Mouse (Mus musculus): ENCODE results near the gene Caln1. TPM values are rescaled to one million over a fixed set of nuclear protein-coding genes. Genes with fewer than 3 reads are reported as not detected.

Gene Caln1
- total RNA-seq, 1 experiment, result not detected

DNA sequence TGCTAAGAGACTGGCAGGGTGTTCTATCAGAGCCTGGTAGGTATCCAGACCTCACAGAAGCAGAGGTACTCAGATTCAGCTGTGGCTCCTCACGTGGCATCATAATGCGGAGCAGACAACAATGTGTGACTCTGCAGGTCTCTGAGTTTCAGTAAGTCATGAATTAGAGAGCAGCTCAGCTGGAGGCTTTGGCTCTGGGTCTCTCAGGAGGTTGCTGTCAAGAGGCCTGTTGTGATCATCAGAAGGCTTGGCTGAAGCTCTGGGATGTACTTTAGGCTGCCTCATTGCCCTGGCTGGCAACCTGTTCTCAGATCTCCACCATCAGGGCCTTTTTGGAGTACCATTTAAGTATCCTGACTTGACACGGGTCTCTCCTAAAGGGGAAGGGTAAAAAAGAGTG lies 303.8 kb downstream of the Caln1 start:
- in situ Hi-C loops (cut with MboI; ENCODE audit: low sequenced_read_pairs in 2 of 2, unreplicated experiment in 2 of 2), result no loop called here
- Histone ChIP-seq H3K9ac (ENCODE audit: insufficient read depth, low read depth, low read length, poor library complexity, severe bottlenecking) (no peak overlapping the region), H3K4me1 (ENCODE audit: control insufficient read depth in 2 of 2, insufficient read depth in 2 of 2, low read length in 2 of 2, poor library complexity in 1 of 2) (no peaks in the 10 kb centered on the region), H3K4me3 (ENCODE audit: insufficient read depth in 1 of 2, low read depth in 1 of 2, low read length in 2 of 2, poor library complexity in 1 of 2, severe bottlenecking in 1 of 2) (no peak overlapping the region), H3K36me3 (ENCODE audit: control insufficient read depth, insufficient read depth, low read length, poor library complexity, severe bottlenecking) (no peaks in the 10 kb centered on the region), H3K27ac (ENCODE audit: insufficient read depth, low read depth, low read length, poor library complexity, severe bottlenecking) (no peak overlapping the region), H3K9me3 (ENCODE audit: control insufficient read depth, insufficient read depth, low read depth, low read length) (no peaks in the 10 kb centered on the region)
- no peak for DNase-seq (ENCODE audit: low read depth, low spot score)
- TF ChIP-seq CHD2 (IDR thresholded peaks at IDR 0.05; ENCODE audit: low read depth, low read length) (no peak), HCFC1 (IDR thresholded peaks at IDR 0.05; ENCODE audit: borderline replicate concordance, insufficient read depth, low read length) (no peak), MAFK (IDR thresholded peaks at IDR 0.05; ENCODE audit: insufficient read depth, low read depth, low read length) (no peak), ZC3H11A (IDR thresholded peaks at IDR 0.05; ENCODE audit: borderline replicate concordance, low read depth, low read length) (no peak), ZNF384 (IDR thresholded peaks at IDR 0.05; ENCODE audit: low read depth, low read length) (no peak)

DNA sequence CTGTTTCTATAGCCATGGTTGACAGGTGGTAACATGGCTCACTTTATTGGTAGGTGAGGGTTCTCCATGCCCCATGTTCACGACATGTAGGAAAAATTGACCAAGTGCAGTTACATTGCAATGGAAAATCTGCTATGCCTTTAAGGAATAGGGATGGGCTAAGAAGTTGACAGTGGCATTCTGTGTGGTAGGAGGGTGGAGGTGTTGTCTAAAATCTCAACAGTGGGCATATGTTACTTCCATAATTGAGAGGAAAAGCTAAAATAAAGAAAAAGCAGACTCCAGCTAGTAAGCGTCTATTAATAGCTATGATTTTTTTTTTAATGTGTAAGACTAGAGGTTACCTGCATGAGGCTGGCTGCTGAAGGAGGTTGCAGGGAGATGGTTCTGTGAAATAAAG lies 308.6 kb downstream of the Caln1 start:
- no peak overlapping the region for H3K27ac ChIP-seq (ENCODE audit: insufficient read depth, low read depth, low read length, poor library complexity, severe bottlenecking)
- no peaks in the 10 kb centered on the region for H3K4me1 ChIP-seq (ENCODE audit: control insufficient read depth in 2 of 2, insufficient read depth in 2 of 2, low read length in 2 of 2, poor library complexity in 1 of 2)
- no peak overlapping the region for H3K9ac ChIP-seq (ENCODE audit: insufficient read depth, low read depth, low read length, poor library complexity, severe bottlenecking)
- H3K36me3 ChIP-seq (ENCODE audit: control insufficient read depth, insufficient read depth, low read length, poor library complexity, severe bottlenecking), result no peaks in the 10 kb centered on the region
- in situ Hi-C loops (cut with MboI; ENCODE audit: low sequenced_read_pairs in 2 of 2, unreplicated experiment in 2 of 2), result no loop called here
- no peak for TF ChIP-seq MAFK (IDR thresholded peaks at IDR 0.05; ENCODE audit: insufficient read depth, low read depth, low read length)
- no peak for TF ChIP-seq HCFC1 (IDR thresholded peaks at IDR 0.05; ENCODE audit: borderline replicate concordance, insufficient read depth, low read length)
- TF ChIP-seq ZNF384 (IDR thresholded peaks at IDR 0.05; ENCODE audit: low read depth, low read length), result no peak
- TF ChIP-seq CHD2 (IDR thresholded peaks at IDR 0.05; ENCODE audit: low read depth, low read length), result no peak
- no peak for TF ChIP-seq ZC3H11A (IDR thresholded peaks at IDR 0.05; ENCODE audit: borderline replicate concordance, low read depth, low read length)
- no peak for DNase-seq (ENCODE audit: low read depth, low spot score)
- no peak overlapping the region for H3K4me3 ChIP-seq (ENCODE audit: insufficient read depth in 1 of 2, low read depth in 1 of 2, low read length in 2 of 2, poor library complexity in 1 of 2, severe bottlenecking in 1 of 2)
- no peaks in the 10 kb centered on the region for H3K9me3 ChIP-seq (ENCODE audit: control insufficient read depth, insufficient read depth, low read depth, low read length)

DNA sequence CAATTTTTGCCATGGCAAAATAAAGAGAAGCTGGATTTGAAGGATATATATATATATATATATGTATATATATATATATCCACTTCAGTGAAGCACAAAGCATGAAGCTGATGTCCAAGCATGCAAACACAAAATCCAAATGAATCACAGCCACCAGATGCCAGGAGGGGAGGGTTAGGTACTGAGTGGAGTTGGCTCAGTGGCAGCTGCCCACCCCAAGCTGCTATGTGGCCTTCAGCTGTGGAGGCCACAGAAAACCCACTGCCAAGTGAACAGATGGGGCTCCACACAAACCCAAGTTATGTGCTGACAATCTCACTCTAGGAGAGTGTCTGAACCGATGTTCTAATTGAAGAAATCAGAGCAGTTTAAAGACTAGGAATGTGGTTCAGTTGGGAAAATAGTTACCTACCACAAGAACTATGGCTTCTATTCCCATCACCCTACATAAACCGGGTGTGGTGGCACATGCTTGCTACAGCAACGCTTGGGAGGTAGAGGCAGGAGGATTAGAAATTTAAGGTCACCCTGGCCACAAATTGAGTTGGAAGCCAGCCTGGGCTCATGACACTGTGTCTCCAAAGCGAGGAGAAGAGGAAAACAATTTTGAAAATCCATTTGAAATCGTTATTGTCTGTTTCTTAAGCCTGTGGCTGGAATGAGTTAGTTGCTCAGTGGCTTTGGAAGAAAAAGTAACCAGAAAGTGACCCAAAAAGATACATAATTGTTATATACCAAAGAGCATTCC lies 316.8 kb downstream of the Caln1 start:
- TF ChIP-seq ZC3H11A (IDR thresholded peaks at IDR 0.05; ENCODE audit: borderline replicate concordance, low read depth, low read length), result no peak
- no peak for TF ChIP-seq ZNF384 (IDR thresholded peaks at IDR 0.05; ENCODE audit: low read depth, low read length)
- no peak for TF ChIP-seq MAFK (IDR thresholded peaks at IDR 0.05; ENCODE audit: insufficient read depth, low read depth, low read length)
- TF ChIP-seq CHD2 (IDR thresholded peaks at IDR 0.05; ENCODE audit: low read depth, low read length), result no peak
- no peak for TF ChIP-seq HCFC1 (IDR thresholded peaks at IDR 0.05; ENCODE audit: borderline replicate concordance, insufficient read depth, low read length)
- Histone ChIP-seq H3K36me3 (ENCODE audit: control insufficient read depth, insufficient read depth, low read length, poor library complexity, severe bottlenecking) (no peaks in the 10 kb centered on the region), H3K4me1 (ENCODE audit: control insufficient read depth in 2 of 2, insufficient read depth in 2 of 2, low read length in 2 of 2, poor library complexity in 1 of 2) (0 out of 4 replicates have a peak, but pooled peaks cover 0 to 4% of the 10 kb centered on the region in 2 experiments), H3K4me3 (ENCODE audit: insufficient read depth in 1 of 2, low read depth in 1 of 2, low read length in 2 of 2, poor library complexity in 1 of 2, severe bottlenecking in 1 of 2) (no peak overlapping the region), H3K9me3 (ENCODE audit: control insufficient read depth, insufficient read depth, low read depth, low read length) (no peaks in the 10 kb centered on the region), H3K27ac (ENCODE audit: insufficient read depth, low read depth, low read length, poor library complexity, severe bottlenecking) (no peak overlapping the region), H3K9ac (ENCODE audit: insufficient read depth, low read depth, low read length, poor library complexity, severe bottlenecking) (no peak overlapping the region)
- in situ Hi-C loops (cut with MboI; ENCODE audit: low sequenced_read_pairs in 2 of 2, unreplicated experiment in 2 of 2), result no loop called here
- DNase-seq (ENCODE audit: low read depth, low spot score), result no peak

DNA sequence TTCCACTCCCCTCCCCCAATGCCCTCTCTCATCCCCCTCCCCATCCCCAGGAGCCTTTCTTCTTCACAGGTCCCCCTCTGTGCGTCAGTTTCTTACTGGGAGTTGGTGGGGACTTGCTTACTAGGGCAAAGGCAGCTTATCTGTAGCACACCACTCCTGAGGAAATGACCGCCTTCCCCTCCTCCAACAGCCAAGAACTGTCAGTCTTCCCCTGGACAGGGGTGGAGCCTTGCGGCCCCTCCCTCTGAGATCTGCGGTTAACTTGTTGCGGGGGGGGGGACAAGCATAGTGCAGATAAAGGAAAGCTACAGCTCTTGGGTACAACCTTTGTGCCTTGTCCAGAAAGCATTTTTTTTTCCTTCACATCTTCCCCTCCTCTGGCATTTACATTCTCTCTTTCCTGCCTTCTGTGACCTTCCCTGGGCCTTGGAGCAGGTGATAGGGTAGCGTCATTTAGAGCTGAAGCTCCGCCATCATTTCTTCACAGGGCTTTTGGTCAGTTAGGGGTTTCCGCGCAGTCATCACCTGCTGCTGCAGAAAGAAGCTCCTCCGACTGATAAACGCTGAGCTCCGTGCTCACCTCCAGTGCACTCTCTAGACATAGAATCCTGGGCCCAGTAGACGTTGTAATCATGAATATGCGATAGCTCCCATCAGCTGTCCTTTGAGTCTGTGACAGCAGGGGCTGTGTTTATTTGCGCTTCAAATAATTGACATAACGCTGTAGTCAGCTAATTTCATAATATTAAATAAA lies 319.3 kb downstream of the Caln1 start:
- H3K4me3 ChIP-seq (ENCODE audit: insufficient read depth in 1 of 2, low read depth in 1 of 2, low read length in 2 of 2, poor library complexity in 1 of 2, severe bottlenecking in 1 of 2), result no peak overlapping the region
- no peaks in the 10 kb centered on the region for H3K9me3 ChIP-seq (ENCODE audit: control insufficient read depth, insufficient read depth, low read depth, low read length)
- no peaks in the 10 kb centered on the region for H3K36me3 ChIP-seq (ENCODE audit: control insufficient read depth, insufficient read depth, low read length, poor library complexity, severe bottlenecking)
- H3K9ac ChIP-seq (ENCODE audit: insufficient read depth, low read depth, low read length, poor library complexity, severe bottlenecking), result no peak overlapping the region
- DNase-seq (ENCODE audit: low read depth, low spot score), result no peak
- 0 out of 4 replicates have a peak, but pooled peaks cover 0 to 4% of the 10 kb centered on the region in 2 experiments for H3K4me1 ChIP-seq (ENCODE audit: control insufficient read depth in 2 of 2, insufficient read depth in 2 of 2, low read length in 2 of 2, poor library complexity in 1 of 2)
- no peak for TF ChIP-seq CHD2 (IDR thresholded peaks at IDR 0.05; ENCODE audit: low read depth, low read length)
- TF ChIP-seq ZC3H11A (IDR thresholded peaks at IDR 0.05; ENCODE audit: borderline replicate concordance, low read depth, low read length), result no peak
- no peak for TF ChIP-seq ZNF384 (IDR thresholded peaks at IDR 0.05; ENCODE audit: low read depth, low read length)
- TF ChIP-seq HCFC1 (IDR thresholded peaks at IDR 0.05; ENCODE audit: borderline replicate concordance, insufficient read depth, low read length), result no peak
- TF ChIP-seq MAFK (IDR thresholded peaks at IDR 0.05; ENCODE audit: insufficient read depth, low read depth, low read length), result no peak
- in situ Hi-C loops (cut with MboI; ENCODE audit: low sequenced_read_pairs in 2 of 2, unreplicated experiment in 2 of 2), result no loop called here
- H3K27ac ChIP-seq (ENCODE audit: insufficient read depth, low read depth, low read length, poor library complexity, severe bottlenecking), result no peak overlapping the region
